In the genomic region with DNA sequence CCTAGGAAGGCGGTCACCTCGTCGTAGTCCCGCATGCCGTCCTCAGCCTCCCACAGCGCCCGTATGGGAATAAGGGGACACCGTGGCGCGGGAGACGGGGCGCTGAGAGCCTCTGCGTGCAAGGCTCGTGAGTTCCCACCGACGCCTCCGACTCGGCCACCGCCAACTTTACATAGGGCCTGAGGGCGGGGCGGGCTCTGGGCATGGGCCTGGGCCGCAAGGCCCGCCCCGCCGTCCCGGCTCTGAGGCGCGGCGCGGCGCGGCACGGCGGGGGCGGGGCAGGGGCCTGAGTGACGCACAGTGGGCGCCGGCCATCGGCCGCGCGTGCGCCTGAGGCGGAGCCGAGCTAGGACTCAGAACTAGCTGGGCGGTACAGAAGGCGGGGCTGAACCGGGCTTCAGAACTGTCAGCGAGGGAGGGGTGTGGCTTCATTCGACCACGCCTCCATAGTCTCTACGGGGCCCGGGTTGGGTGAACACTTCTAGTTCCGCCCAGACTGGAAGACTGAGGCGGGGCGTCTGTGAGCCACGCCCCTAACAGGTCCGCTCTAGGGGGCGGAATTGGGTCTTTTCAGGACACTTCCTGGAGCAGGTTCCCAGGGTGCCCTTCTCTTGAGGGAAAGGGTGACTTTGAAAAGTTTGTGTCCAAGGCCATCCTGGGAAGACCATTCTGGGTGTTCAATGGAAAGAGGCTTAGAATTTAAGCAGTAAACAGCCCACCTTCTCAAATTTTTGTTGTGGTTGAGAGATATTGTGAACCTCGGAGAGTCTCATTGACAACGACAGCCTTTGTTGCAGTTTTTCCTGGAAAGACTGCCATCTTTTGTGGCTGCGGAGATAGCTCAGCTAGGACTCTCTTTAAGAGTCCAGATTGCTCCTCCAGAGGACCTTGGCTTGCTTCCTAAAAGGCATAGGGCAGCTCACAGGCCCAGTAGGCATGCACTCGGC, we compare ENCODE assay signal across 8 mouse cellular contexts. TPM values are rescaled to one million over a fixed set of nuclear protein-coding genes. Genes with fewer than 3 reads are reported as not detected.
DNase-seq lines count a peak whose midpoint lies in the region; ATAC-seq and TF ChIP-seq lines count a peak whose summit lies in the region.

TSS of gene Slc22a5 (minus strand) at position 156 of the 947 bp plus-strand sequence.

- peak within 1 kb of the TSS; percentile 83 for H3K4me2 ChIP-seq in forebrain, embryonic 15.5 days (replicated peaks)

- H3K4me3 ChIP-seq in ES-E14 (ENCODE audit: insufficient read depth in 1 of 2, low read depth in 1 of 2, low read length in 2 of 2, poor library complexity in 1 of 2, severe bottlenecking in 1 of 2), result peak within 1 kb of the TSS; percentile 76 to 81
- peak within 1 kb of the TSS; percentile 63 for H3K4me3 ChIP-seq in forebrain, embryonic 15.5 days
- peak within 1 kb of the TSS; percentile 94 for H3K4me3 ChIP-seq in lung, adult 2 months (replicated peaks; ENCODE audit: extremely low read depth, low read depth, low read length)

- intact Hi-C loops in heart, postnatal 25 days (cut with DNase I), result no loop called here

- no peaks in the 10 kb centered on the region for H3K9me3 ChIP-seq in ES-E14 (ENCODE audit: control insufficient read depth, insufficient read depth, low read depth, low read length)
- H3K9me3 ChIP-seq in forebrain, embryonic 15.5 days, result no peaks in the 10 kb centered on the region

- TF ChIP-seq POLR2A in lung, adult 2 months (IDR thresholded peaks at IDR 0.05; ENCODE audit: borderline replicate concordance, extremely low read depth, low read depth, low read length), result peak; percentile 77

- in situ Hi-C loops in ES-E14 (cut with MboI; ENCODE audit: low sequenced_read_pairs in 2 of 2, unreplicated experiment in 2 of 2), result no loop called here

- H3K36me3 ChIP-seq in ES-E14 (ENCODE audit: control insufficient read depth, insufficient read depth, low read length, poor library complexity, severe bottlenecking), result no peaks in the 10 kb centered on the region
- H3K36me3 ChIP-seq in forebrain, embryonic 15.5 days, result no peaks in the 10 kb centered on the region

- DNase-seq in ES-E14 (ENCODE audit: low read depth, low spot score), result peak; percentile 100
- peak; percentile 99 for DNase-seq in cerebellum, adult 11-12 months
- peak; percentile 99 for DNase-seq in heart, postnatal 25 days (ENCODE audit: low spot score)
- peak; percentile 98 to 99 for DNase-seq in layer of hippocampus, adult 18-20 months (ENCODE audit: low spot score in 2 of 2)
- peak; percentile 98 for DNase-seq in lung, adult 2 months
- DNase-seq in thymus, adult 18-20 months, result peak; percentile 97 to 98

- TF ChIP-seq CTCF in lung, adult 2 months (IDR thresholded peaks at IDR 0.05; ENCODE audit: insufficient read depth, low read length), result no peak

- no peaks in the 10 kb centered on the region for H3K27me3 ChIP-seq in forebrain, embryonic 15.5 days

- peak within 1 kb of the TSS; percentile 77 for H3K9ac ChIP-seq in ES-E14 (ENCODE audit: insufficient read depth, low read depth, low read length, poor library complexity, severe bottlenecking)
- peak within 1 kb of the TSS; percentile 68 for H3K9ac ChIP-seq in forebrain, embryonic 15.5 days (replicated peaks)

- WGBS in forebrain, embryonic 15.5 days, result 3% methylated on average over 63 of the region's 63 CpGs
- 2% methylated on average over 63 of the region's 63 CpGs for WGBS in lung, adult 2 months

- H3K4me1 ChIP-seq in ES-E14 (ENCODE audit: control insufficient read depth in 2 of 2, insufficient read depth in 2 of 2, low read length in 2 of 2, poor library complexity in 1 of 2), result peaks cover 0 to 2% of the 10 kb centered on the region in 2 experiments; a peak in 1 of 4 replicates
- peaks cover 25% of the 10 kb centered on the region for H3K4me1 ChIP-seq in forebrain, embryonic 15.5 days
- no peaks in the 10 kb centered on the region for H3K4me1 ChIP-seq in lung, adult 2 months (ENCODE audit: control insufficient read depth, insufficient read depth, low read length)

- no peak within 1 kb of the TSS; the same call in 1 of the 2 replicates for H3K27ac ChIP-seq in ES-E14 (ENCODE audit: insufficient read depth, low read depth, low read length, poor library complexity, severe bottlenecking)
- H3K27ac ChIP-seq in forebrain, embryonic 15.5 days (replicated peaks), result 0 out of 2 replicates have a peak within 1 kb of the TSS, but pooled peaks have one; percentile 9

- peak; percentile 98 for ATAC-seq in forebrain, embryonic 15.5 days (replicated peaks)
- ATAC-seq in neutrophil, adult 5-6 weeks (ENCODE audit: extremely low read depth, insufficient number of reproducible peaks, low FRiP score, poor library complexity, severe bottlenecking), result peak; percentile 93

TF ChIP-seq in ES-E14, 5 proteins besides CTCF, POLR2A, EP300 and RAD21:
- no peak for TF ChIP-seq CHD2 (IDR thresholded peaks at IDR 0.05; ENCODE audit: low read depth, low read length)
- TF ChIP-seq HCFC1 (IDR thresholded peaks at IDR 0.05; ENCODE audit: borderline replicate concordance, insufficient read depth, low read length), result no peak
- TF ChIP-seq ZC3H11A (IDR thresholded peaks at IDR 0.05; ENCODE audit: borderline replicate concordance, low read depth, low read length), result no peak
- TF ChIP-seq ZNF384 (IDR thresholded peaks at IDR 0.05; ENCODE audit: low read depth, low read length), result no peak
- no peak for TF ChIP-seq MAFK (IDR thresholded peaks at IDR 0.05; ENCODE audit: insufficient read depth, low read depth, low read length)

RNA-seq across cellular contexts. Expression of gene Slc22a5, which starts in this region (rescaled TPM):
- total RNA-seq in ES-E14 (2012; rRNA removed), result 8.2 and 9.0 TPM in 2 replicates
- 10.2 and 10.9 TPM in 2 replicates for polyA plus RNA-seq in forebrain, embryonic 15.5 days (2015; fragmentation: Nextera tagmentation; extraction: Ambion mirVana)
- total RNA-seq in heart, postnatal 25 days (2021), result 10 to 100 TPM; 21.9 to 25.9 TPM
- total RNA-seq in layer of hippocampus, adult 18-20 months (2021), result 10 to 100 TPM in 1 of 2 experiments, 1 to 10 TPM in 1; 10.0 to 11.6 TPM
- 22.4 and 23.0 TPM in 2 replicates for polyA plus RNA-seq in lung, adult 2 months (2012; rRNA removed)
- total RNA-seq in neutrophil, adult 5-6 weeks (2017), result 7.7 and 10.0 TPM in 2 replicates
